7 mouse cellular contexts compared by ENCODE assay signal in the genomic region with DNA sequence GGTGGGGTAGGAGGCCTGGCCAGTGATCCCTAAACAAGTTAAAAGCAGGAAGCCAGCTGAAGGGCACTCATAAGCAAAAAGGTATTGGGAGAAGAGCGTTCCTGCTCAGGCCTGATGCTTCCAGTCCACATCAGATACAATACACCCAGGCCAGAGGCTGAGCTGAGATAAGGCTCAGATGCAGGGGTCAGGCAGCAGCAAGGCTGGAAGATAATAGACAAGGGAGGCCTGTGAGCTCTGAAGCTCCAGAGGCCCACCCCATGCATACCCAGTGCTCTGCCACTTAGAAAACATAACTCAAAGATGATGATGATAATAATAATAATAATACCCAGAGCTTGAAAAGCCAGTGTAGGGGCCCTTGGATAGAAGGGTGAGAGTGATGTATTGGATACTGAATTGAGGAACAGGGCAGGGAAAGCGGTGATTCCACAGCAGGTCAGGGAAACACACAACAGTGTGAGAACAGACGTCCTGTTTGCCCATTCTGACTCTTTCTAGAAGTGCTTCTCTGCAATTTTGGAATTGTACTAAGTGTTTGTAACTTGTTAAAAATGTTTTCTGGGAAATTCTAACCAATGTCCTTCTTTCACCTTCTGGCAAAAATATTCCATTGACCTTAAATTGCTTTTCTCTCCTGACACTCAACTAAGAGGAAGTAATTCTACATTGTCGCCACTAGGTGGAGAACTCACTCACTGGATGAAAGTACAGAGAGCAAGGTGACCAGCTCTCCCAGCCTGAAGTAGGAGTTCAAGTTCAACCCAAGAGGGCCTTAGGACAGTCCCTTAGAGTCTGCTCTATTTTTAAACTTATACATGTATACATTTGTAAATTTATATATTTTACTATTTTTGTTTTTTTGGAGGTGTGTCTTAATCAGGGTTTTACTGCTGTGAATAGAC. TPM values are rescaled to one million over a fixed set of nuclear protein-coding genes. Genes with fewer than 3 reads are reported as not detected.
DNase-seq lines count a peak whose midpoint lies in the region; ATAC-seq and TF ChIP-seq lines count a peak whose summit lies in the region.

No protein-coding gene starts in this region.

- 60% methylated on average over 4 of the region's 4 CpGs for WGBS in kidney, postnatal 0 days
- 62% methylated on average over 4 of the region's 4 CpGs for WGBS in kidney, embryonic 14.5 days
- WGBS in liver, embryonic 11.5 days = 52% methylated on average over 4 of the region's 4 CpGs
- WGBS in midbrain, embryonic 13.5 days = 73% methylated on average over 4 of the region's 4 CpGs

- H3K4me3 ChIP-seq in kidney, postnatal 0 days (replicated peaks; ENCODE audit: low read depth, low read length) = no peak overlapping the region
- no peak overlapping the region for H3K4me3 ChIP-seq in kidney, embryonic 14.5 days (ENCODE audit: low read length)
- H3K4me3 ChIP-seq in liver, embryonic 11.5 days (ENCODE audit: low read depth, low read length) = no peak overlapping the region
- no peak overlapping the region for H3K4me3 ChIP-seq in midbrain, embryonic 13.5 days (replicated peaks)

- H3K9me3 ChIP-seq in kidney, postnatal 0 days (replicated peaks; ENCODE audit: low read length) = no peaks in the 10 kb centered on the region
- no peaks in the 10 kb centered on the region for H3K9me3 ChIP-seq in kidney, embryonic 14.5 days (ENCODE audit: control insufficient read depth, low read length)
- H3K9me3 ChIP-seq in liver, embryonic 11.5 days (ENCODE audit: control insufficient read depth, low read length) = no peaks in the 10 kb centered on the region
- no peaks in the 10 kb centered on the region for H3K9me3 ChIP-seq in midbrain, embryonic 13.5 days

- H3K4me1 ChIP-seq in kidney, postnatal 0 days (replicated peaks; ENCODE audit: insufficient read depth, low read length) = no peaks in the 10 kb centered on the region
- H3K4me1 ChIP-seq in kidney, embryonic 14.5 days (ENCODE audit: control insufficient read depth, insufficient read depth, low read length) = no peaks in the 10 kb centered on the region
- peaks cover 11% of the 10 kb centered on the region for H3K4me1 ChIP-seq in liver, embryonic 11.5 days (replicated peaks; ENCODE audit: control insufficient read depth, insufficient read depth, low read length)
- H3K4me1 ChIP-seq in midbrain, embryonic 13.5 days (replicated peaks) = no peaks in the 10 kb centered on the region

- H3K27me3 ChIP-seq in kidney, postnatal 0 days (ENCODE audit: insufficient read depth, low read length) = no peaks in the 10 kb centered on the region
- no peaks in the 10 kb centered on the region for H3K27me3 ChIP-seq in kidney, embryonic 14.5 days (ENCODE audit: control insufficient read depth, insufficient read depth, low read length)
- H3K27me3 ChIP-seq in liver, embryonic 11.5 days (replicated peaks; ENCODE audit: control insufficient read depth, insufficient read depth, low read length) = no peaks in the 10 kb centered on the region
- H3K27me3 ChIP-seq in midbrain, embryonic 13.5 days = no peaks in the 10 kb centered on the region

- peak; percentile 77 for TF ChIP-seq CTCF in kidney, postnatal 0 days (IDR thresholded peaks at IDR 0.05; ENCODE audit: low read depth)

- 0 out of 2 replicates have a peak overlapping the region, but pooled peaks have one; percentile 21 for H3K27ac ChIP-seq in kidney, postnatal 0 days
- no peak overlapping the region for H3K27ac ChIP-seq in kidney, embryonic 14.5 days (ENCODE audit: low read depth, low read length)
- H3K27ac ChIP-seq in liver, embryonic 11.5 days (ENCODE audit: low read depth, low read length) = peak overlapping the region; percentile 85
- H3K27ac ChIP-seq in midbrain, embryonic 13.5 days = no peak overlapping the region

- H3K36me3 ChIP-seq in kidney, postnatal 0 days (ENCODE audit: insufficient read depth, low read length) = no peaks in the 10 kb centered on the region
- no peaks in the 10 kb centered on the region for H3K36me3 ChIP-seq in kidney, embryonic 14.5 days (ENCODE audit: control insufficient read depth, insufficient read depth, low read length)
- no peaks in the 10 kb centered on the region for H3K36me3 ChIP-seq in liver, embryonic 11.5 days (ENCODE audit: control insufficient read depth, insufficient read depth, low read length)
- no peaks in the 10 kb centered on the region for H3K36me3 ChIP-seq in midbrain, embryonic 13.5 days

- ATAC-seq in kidney, postnatal 0 days (replicated peaks; ENCODE audit: low FRiP score, low read depth) = no peak
- ATAC-seq in kidney, embryonic 14.5 days (ENCODE audit: low FRiP score, low TSS enrichment) = no peak
- peak; percentile 99 for ATAC-seq in liver, embryonic 11.5 days (replicated peaks; ENCODE audit: low FRiP score)
- no peak for ATAC-seq in midbrain, embryonic 13.5 days

- H3K9ac ChIP-seq in kidney, postnatal 0 days (ENCODE audit: low read depth, low read length) = no peak overlapping the region
- no peak overlapping the region for H3K9ac ChIP-seq in kidney, embryonic 14.5 days (ENCODE audit: low read depth, low read length)
- H3K9ac ChIP-seq in liver, embryonic 11.5 days (ENCODE audit: low read depth, low read length) = peak overlapping the region; percentile 50
- no peak overlapping the region for H3K9ac ChIP-seq in midbrain, embryonic 13.5 days (replicated peaks)

- no peak overlapping the region for H3K4me2 ChIP-seq in kidney, postnatal 0 days (ENCODE audit: low read length)
- H3K4me2 ChIP-seq in kidney, embryonic 14.5 days (replicated peaks; ENCODE audit: low read depth, low read length) = no peak overlapping the region
- H3K4me2 ChIP-seq in liver, embryonic 11.5 days = peak overlapping the region; percentile 54
- H3K4me2 ChIP-seq in midbrain, embryonic 13.5 days (replicated peaks) = no peak overlapping the region

- DNase-seq in kidney, postnatal 0 days (ENCODE audit: low spot score) = peak; percentile 71
- DNase-seq in NIH3T3 (ENCODE audit: low read depth) = peak; percentile 70
- peak; percentile 28 for DNase-seq in cerebellum, adult 9-11 months
- peak; percentile 47 for DNase-seq in liver, embryonic 11.5 days (ENCODE audit: low spot score)
- DNase-seq in yolk sac, embryonic 10.5 days (ENCODE audit: low spot score) = no peak

RNA-seq across cellular contexts. Expression of gene Gp9, which starts 14.2 kb away (rescaled TPM):
- 0.42 and 0.66 TPM in 2 replicates for polyA plus RNA-seq in kidney, postnatal 0 days (2015; fragmentation: Nextera tagmentation; extraction: Ambion mirVana)
- polyA plus RNA-seq in kidney, embryonic 14.5 days (2014; fragmentation: Nextera tagmentation; extraction: Ambion mirVana) = 1.7 and 2.5 TPM in 2 replicates
- 37.2 and 37.3 TPM in 2 replicates for polyA plus RNA-seq in liver, embryonic 11.5 days (2014; fragmentation: Nextera tagmentation; extraction: Ambion mirVana)
- polyA plus RNA-seq in midbrain, embryonic 13.5 days (2015; fragmentation: Nextera tagmentation; extraction: Ambion mirVana) = 0.54 and 1.1 TPM in 2 replicates

RNA-seq across cellular contexts. Expression of gene Efcc1, which starts 33.0 kb away (rescaled TPM):
- 1.7 and 2.0 TPM in 2 replicates for polyA plus RNA-seq in kidney, postnatal 0 days (2015; fragmentation: Nextera tagmentation; extraction: Ambion mirVana)
- 1.5 and 1.8 TPM in 2 replicates for polyA plus RNA-seq in kidney, embryonic 14.5 days (2014; fragmentation: Nextera tagmentation; extraction: Ambion mirVana)
- polyA plus RNA-seq in liver, embryonic 11.5 days (2014; fragmentation: Nextera tagmentation; extraction: Ambion mirVana) = 0.45 and 0.57 TPM in 2 replicates
- polyA plus RNA-seq in midbrain, embryonic 13.5 days (2015; fragmentation: Nextera tagmentation; extraction: Ambion mirVana) = 3.2 and 4.2 TPM in 2 replicates

RNA-seq across cellular contexts. Expression of gene Rab43, which starts 48.3 kb away (rescaled TPM):
- 16.4 and 17.1 TPM in 2 replicates for polyA plus RNA-seq in kidney, postnatal 0 days (2015; fragmentation: Nextera tagmentation; extraction: Ambion mirVana)
- 8.1 and 9.9 TPM in 2 replicates for polyA plus RNA-seq in kidney, embryonic 14.5 days (2014; fragmentation: Nextera tagmentation; extraction: Ambion mirVana)
- polyA plus RNA-seq in liver, embryonic 11.5 days (2014; fragmentation: Nextera tagmentation; extraction: Ambion mirVana) = 20.4 and 21.4 TPM in 2 replicates
- 7.5 and 9.6 TPM in 2 replicates for polyA plus RNA-seq in midbrain, embryonic 13.5 days (2015; fragmentation: Nextera tagmentation; extraction: Ambion mirVana)

Comparison
In these comparisons a context has a peak if more than half of its experiments do, and no peak if none do; other contexts are left out.
1. H3K27ac ChIP-seq: peak in kidney, postnatal 0 days (single experiment) and liver, embryonic 11.5 days (single experiment); none in kidney, embryonic 14.5 days (single experiment) and midbrain, embryonic 13.5 days (single experiment).
2. RNA of gene Gp9, which starts 14.2 kb away (polyA plus RNA-seq): 37.2 to 37.3 TPM in liver, embryonic 11.5 days; 1.7 to 2.5 TPM in kidney, embryonic 14.5 days, 0.54 to 1.1 TPM in midbrain, embryonic 13.5 days and 0.42 to 0.66 TPM in kidney, postnatal 0 days; every median in the first group is over 10 times any median in the second.